ENCODE assay signal across 19 mouse cellular contexts in genomic region chr14:34562393-34562792, GRCm38 (mm10). TPM values are rescaled to one million over a fixed set of nuclear protein-coding genes. Genes with fewer than 3 reads are reported as not detected.
DNase-seq lines count a peak whose midpoint lies in the region; ATAC-seq lines count a peak whose summit lies in the region.
"Had no signal": no experiment of that assay in that cellular context is flagged by ENCODE, and none has a peak within 500 bp of the region (broad histone marks: within the 10 kb centered on the region; RNA-seq: fewer than 3 reads in every experiment).

No protein-coding gene starts in this region.

- WGBS in heart, embryonic 16.5 days, result 3% methylated on average over 2 of the region's 2 CpGs
- 22% methylated on average over 2 of the region's 2 CpGs for WGBS in limb, embryonic 10.5 days

- no peak for ATAC-seq in heart, embryonic 16.5 days (replicated peaks; ENCODE audit: extremely low read depth, insufficient read depth, low FRiP score)
- ATAC-seq: CD4-positive, CD25-positive, alpha-beta regulatory T cell, adult 4 months had no signal

- no peak for DNase-seq in heart, adult 18-20 months
- DNase-seq in A20 (ENCODE audit: low read depth, low spot score) (peak; percentile 21), NIH3T3 (ENCODE audit: low read depth) (peak; percentile 8)
- no peak for DNase-seq in limb, embryonic 10.5 days (ENCODE audit: low spot score)
- no peak for DNase-seq in spleen, adult 18-20 months
- DNase-seq in cerebellum, adult 11-12 months, result no peak
- DNase-seq: cerebellum, adult 9-10 months; lung, adult 18-20 months had no signal

- no peak overlapping the region for H3K4me2 ChIP-seq in heart, embryonic 16.5 days (ENCODE audit: low read depth, low read length)
- H3K4me2 ChIP-seq: neural tube, embryonic 15.5 days had no signal

- H3K9ac ChIP-seq in heart, embryonic 16.5 days (ENCODE audit: low read length), result no peak overlapping the region
- H3K9ac ChIP-seq: neural tube, embryonic 15.5 days had no signal

- no peaks in the 10 kb centered on the region for H3K9me3 ChIP-seq in heart, embryonic 16.5 days (replicated peaks; ENCODE audit: control insufficient read depth, low read length)
- H3K9me3 ChIP-seq in limb, embryonic 10.5 days (replicated peaks), result no peaks in the 10 kb centered on the region
- H3K9me3 ChIP-seq: megakaryocyte, embryonic 14.5 days; neural tube, embryonic 15.5 days had no signal

- peak overlapping the region; percentile 26; the same call in 1 of the 2 replicates for H3K27ac ChIP-seq in heart, embryonic 16.5 days (ENCODE audit: low read length)
- peak overlapping the region; percentile 65 for H3K27ac ChIP-seq in limb, embryonic 10.5 days
- H3K27ac ChIP-seq: neural tube, embryonic 15.5 days had no signal

- no peaks in the 10 kb centered on the region for H3K27me3 ChIP-seq in heart, embryonic 16.5 days (ENCODE audit: control insufficient read depth, insufficient read depth, low read length)
- peaks cover 8% of the 10 kb centered on the region; the same call in 1 of the 2 replicates for H3K27me3 ChIP-seq in limb, embryonic 10.5 days (ENCODE audit: low read depth, poor library complexity, severe bottlenecking)

- no peak overlapping the region for H3K4me3 ChIP-seq in heart, embryonic 16.5 days (ENCODE audit: low read length)
- no peak overlapping the region for H3K4me3 ChIP-seq in limb, embryonic 10.5 days
- H3K4me3 ChIP-seq: megakaryocyte, embryonic 14.5 days; neural tube, embryonic 15.5 days had no signal

- H3K36me3 ChIP-seq in heart, embryonic 16.5 days (ENCODE audit: control insufficient read depth, insufficient read depth), result peaks cover 16% of the 10 kb centered on the region
- no peaks in the 10 kb centered on the region for H3K36me3 ChIP-seq in limb, embryonic 10.5 days
- H3K36me3 ChIP-seq: neural tube, embryonic 15.5 days had no signal

- peaks cover 41% of the 10 kb centered on the region for H3K4me1 ChIP-seq in heart, embryonic 16.5 days (ENCODE audit: control insufficient read depth, insufficient read depth, low read length)
- peaks cover 33% of the 10 kb centered on the region for H3K4me1 ChIP-seq in limb, embryonic 10.5 days
- H3K4me1 ChIP-seq: megakaryocyte, embryonic 14.5 days; neural tube, embryonic 15.5 days had no signal

RNA-seq across cellular contexts. Expression of gene Ldb3, which starts 26.1 kb away (rescaled TPM):
- polyA plus RNA-seq in heart, embryonic 16.5 days (2015; fragmentation: Nextera tagmentation; extraction: Ambion mirVana), result 356 and 369 TPM in 2 replicates
- 1,000 to 10,000 TPM; 1,008 to 1,034 TPM for total RNA-seq in heart, adult 18-20 months (2021)
- polyA plus RNA-seq in limb, embryonic 10.5 days (2016; fragmentation: Nextera tagmentation; extraction: Ambion mirVana), result 0.11 and 0.48 TPM in 2 replicates
- polyA plus RNA-seq: CD4-positive, CD25-positive, alpha-beta regulatory T cell, adult 4 months had no signal

RNA-seq across cellular contexts. Expression of gene Opn4, which starts 37.5 kb away (rescaled TPM):
- polyA plus RNA-seq in heart, embryonic 16.5 days (2015; fragmentation: Nextera tagmentation; extraction: Ambion mirVana), result 6.8 and 8.5 TPM in 2 replicates
- 1 to 10 TPM; 1.9 to 2.5 TPM for total RNA-seq in heart, adult 18-20 months (2021)
- polyA plus RNA-seq in limb, embryonic 10.5 days (2016; fragmentation: Nextera tagmentation; extraction: Ambion mirVana), result not detected in 2 replicates
- total RNA-seq: adrenal gland, adult 18-20 months; left cerebral cortex, postnatal 25 days had no signal
- polyA plus RNA-seq: CD4-positive, CD25-positive, alpha-beta regulatory T cell, adult 4 months; spleen, adult 2 months had no signal

RNA-seq across cellular contexts. Expression of gene 9230112D13Rik, which starts 39.8 kb away (rescaled TPM):
- polyA plus RNA-seq in heart, embryonic 16.5 days (2015; fragmentation: Nextera tagmentation; extraction: Ambion mirVana), result not detected in 2 replicates
- total RNA-seq in heart, adult 18-20 months (2021), result not detected
- not detected in 2 replicates for polyA plus RNA-seq in limb, embryonic 10.5 days (2016; fragmentation: Nextera tagmentation; extraction: Ambion mirVana)
- total RNA-seq: adrenal gland, adult 18-20 months; gastrocnemius, postnatal 4 days; left cerebral cortex, postnatal 25 days had no signal
- polyA plus RNA-seq: CD4-positive, CD25-positive, alpha-beta regulatory T cell, adult 4 months; frontal cortex, adult 2 months; kidney, embryonic 16.5 days; neural tube, embryonic 15.5 days; spleen, adult 2 months; testis, adult 2 months had no signal

RNA-seq across cellular contexts. Expression of gene Bmpr1a, which starts 59.3 kb away (rescaled TPM):
- 27.8 and 36.4 TPM in 2 replicates for polyA plus RNA-seq in heart, embryonic 16.5 days (2015; fragmentation: Nextera tagmentation; extraction: Ambion mirVana)
- total RNA-seq in heart, adult 18-20 months (2021), result 10 to 100 TPM; 52.9 to 56.9 TPM
- polyA plus RNA-seq in limb, embryonic 10.5 days (2016; fragmentation: Nextera tagmentation; extraction: Ambion mirVana), result 45.7 and 58.5 TPM in 2 replicates

Comparison
In these comparisons a context has a peak if more than half of its experiments do, and no peak if none do; other contexts are left out.
1. DNase-seq: peak in A20 (single experiment) and NIH3T3 (single experiment); none in heart, adult 18-20 months (0 of 2), limb, embryonic 10.5 days (single experiment), spleen, adult 18-20 months (0 of 2) and cerebellum, adult 11-12 months (single experiment).
2. RNA of gene Ldb3, which starts 26.1 kb away (polyA plus RNA-seq): 356 to 369 TPM in heart, embryonic 16.5 days; 0.11 to 0.48 TPM in limb, embryonic 10.5 days; every median in the first group is over 100 times any median in the second.